Mouse (Mus musculus): ENCODE data around the gene Rapgef3. TPM values are rescaled to one million over a fixed set of nuclear protein-coding genes. Genes with fewer than 3 reads are reported as not detected.

The Rapgef3 gene
- polyA plus RNA-seq, 1 experiment from 2014 or later, result 13.3 TPM

DNA sequence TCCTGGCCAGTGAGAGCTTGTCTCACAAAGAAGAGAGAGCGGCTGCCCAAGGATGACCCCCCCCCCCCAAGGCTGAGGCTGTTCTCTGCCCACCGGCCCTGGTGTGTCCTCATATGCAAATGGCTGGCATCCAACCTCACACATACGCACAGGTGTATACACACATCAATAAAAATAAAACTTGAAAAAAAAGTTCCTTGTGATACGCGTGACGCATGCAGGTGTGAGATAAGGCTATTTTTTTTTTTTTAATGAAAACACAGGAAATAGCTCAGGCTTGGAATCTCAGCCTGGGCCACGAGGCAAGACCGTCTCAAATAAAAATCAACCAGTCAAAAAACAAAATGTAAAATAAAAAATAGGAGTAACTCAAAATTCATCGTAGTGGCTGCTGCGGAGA lies 21.5 kb downstream of the Rapgef3 start:
- Histone ChIP-seq H3K9me3 (ENCODE audit: control insufficient read depth, low read length) (no peaks in the 10 kb centered on the region), H3K4me1 (replicated peaks; ENCODE audit: control insufficient read depth, insufficient read depth, low read length) (peaks cover 11% of the 10 kb centered on the region), H3K27me3 (replicated peaks; ENCODE audit: control insufficient read depth, insufficient read depth, low read length) (no peaks in the 10 kb centered on the region), H3K27ac (ENCODE audit: low read length) (no peak overlapping the region), H3K9ac (replicated peaks; ENCODE audit: low read depth, low read length) (no peak overlapping the region), H3K36me3 (ENCODE audit: control insufficient read depth, insufficient read depth) (no peaks in the 10 kb centered on the region), H3K4me3 (replicated peaks; ENCODE audit: low read length) (no peak overlapping the region), H3K4me2 (ENCODE audit: low read length) (no peak overlapping the region)
- 94% methylated on average over 10 of the region's 10 CpGs for WGBS
- ATAC-seq, result no peak

DNA sequence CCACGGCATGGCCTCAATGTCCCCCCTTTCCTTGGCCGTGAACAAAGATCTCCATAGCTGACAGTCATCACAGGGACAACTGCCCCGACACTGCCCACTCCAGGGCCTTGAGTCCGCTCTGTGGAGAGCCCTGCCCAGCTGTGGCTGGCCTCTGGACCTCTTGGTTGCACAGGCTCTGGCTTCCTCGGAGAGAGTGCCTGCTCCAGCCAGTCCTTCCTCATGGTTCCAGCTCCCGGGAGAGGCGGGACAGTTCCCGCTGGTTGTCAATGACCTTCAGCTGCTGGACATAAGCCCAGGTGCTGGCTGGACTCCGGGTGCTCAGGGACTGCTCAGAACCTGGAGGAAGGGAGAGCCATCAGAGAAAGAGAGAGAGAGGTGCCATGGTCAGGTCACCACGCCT lies 22.4 kb downstream of the Rapgef3 start:
- H3K9ac ChIP-seq (replicated peaks; ENCODE audit: low read depth, low read length), result no peak overlapping the region
- peaks cover 4% of the 10 kb centered on the region; the same call in 1 of the 2 replicates for H3K4me1 ChIP-seq (replicated peaks; ENCODE audit: control insufficient read depth, insufficient read depth, low read length)
- no peak for ATAC-seq
- no peak overlapping the region for H3K4me3 ChIP-seq (replicated peaks; ENCODE audit: low read length)
- no peak overlapping the region for H3K27ac ChIP-seq (ENCODE audit: low read length)
- H3K9me3 ChIP-seq (ENCODE audit: control insufficient read depth, low read length), result no peaks in the 10 kb centered on the region
- H3K27me3 ChIP-seq (replicated peaks; ENCODE audit: control insufficient read depth, insufficient read depth, low read length), result no peaks in the 10 kb centered on the region
- no peaks in the 10 kb centered on the region for H3K36me3 ChIP-seq (ENCODE audit: control insufficient read depth, insufficient read depth)
- H3K4me2 ChIP-seq (ENCODE audit: low read length), result no peak overlapping the region
- 81% methylated on average over 9 of the region's 10 CpGs for WGBS

DNA sequence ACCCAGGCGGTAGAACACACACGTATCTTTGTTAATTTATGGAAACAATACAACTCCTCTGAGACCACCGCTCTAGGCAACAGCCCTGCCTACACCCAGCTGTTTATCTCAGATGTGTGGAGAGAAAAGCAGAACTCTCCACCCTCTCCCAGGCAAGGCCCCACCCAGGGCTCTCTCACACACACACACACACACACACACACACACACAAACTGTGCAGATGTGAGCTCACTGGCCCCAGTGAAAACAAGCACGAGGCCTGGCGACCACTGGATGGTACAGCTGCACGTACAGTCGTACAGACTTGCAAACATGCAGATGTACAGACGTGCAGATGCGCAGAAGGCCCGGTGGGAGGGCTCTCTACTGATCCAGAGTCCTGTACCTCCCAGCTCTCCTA lies 22.8 kb downstream of the Rapgef3 start:
- H3K4me2 ChIP-seq (ENCODE audit: low read length), result no peak overlapping the region
- H3K9ac ChIP-seq (replicated peaks; ENCODE audit: low read depth, low read length), result no peak overlapping the region
- H3K27me3 ChIP-seq (replicated peaks; ENCODE audit: control insufficient read depth, insufficient read depth, low read length), result no peaks in the 10 kb centered on the region
- 75% methylated on average over 10 of the region's 10 CpGs for WGBS
- H3K4me1 ChIP-seq (replicated peaks; ENCODE audit: control insufficient read depth, insufficient read depth, low read length), result peaks cover under 1% of the 10 kb centered on the region; the same call in 1 of the 2 replicates
- H3K27ac ChIP-seq (ENCODE audit: low read length), result no peak overlapping the region
- H3K36me3 ChIP-seq (ENCODE audit: control insufficient read depth, insufficient read depth), result no peaks in the 10 kb centered on the region
- no peaks in the 10 kb centered on the region for H3K9me3 ChIP-seq (ENCODE audit: control insufficient read depth, low read length)
- H3K4me3 ChIP-seq (replicated peaks; ENCODE audit: low read length), result no peak overlapping the region
- no peak for ATAC-seq

DNA sequence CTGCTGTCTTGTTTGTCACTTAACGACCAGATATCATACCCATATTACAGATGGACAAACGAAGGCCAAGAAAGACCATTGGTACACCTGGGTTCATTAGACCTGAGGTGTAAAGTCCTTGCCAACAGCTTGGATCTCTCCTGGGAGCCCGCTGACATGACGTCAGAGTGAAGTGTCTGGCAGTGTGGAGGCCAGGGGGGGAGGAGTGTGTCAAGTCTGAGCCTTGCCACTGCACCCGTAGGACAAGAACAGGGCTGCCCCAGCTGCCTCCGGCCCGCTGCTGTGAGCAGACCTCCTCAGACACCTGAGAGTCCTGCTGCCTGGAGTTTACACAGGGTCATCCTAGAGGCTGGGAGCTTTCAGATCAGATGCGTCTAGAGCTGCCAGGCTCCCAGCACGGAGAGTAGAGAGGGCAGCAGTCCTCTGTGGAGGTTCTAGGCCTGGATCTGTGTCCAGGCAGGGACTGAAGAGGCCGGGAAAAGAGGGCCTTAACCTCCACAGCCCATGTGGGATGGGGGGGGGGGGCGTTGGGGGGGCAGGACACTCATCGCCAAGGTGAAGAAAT lies 23.7 kb downstream of the Rapgef3 start:
- H3K9me3 ChIP-seq (ENCODE audit: control insufficient read depth, low read length), result 0 out of 2 replicates have a peak, but pooled peaks cover 2% of the 10 kb centered on the region
- 77% methylated on average over 12 of the region's 12 CpGs for WGBS
- no peak overlapping the region for H3K4me3 ChIP-seq (replicated peaks; ENCODE audit: low read length)
- H3K27ac ChIP-seq (ENCODE audit: low read length), result no peak overlapping the region
- no peak overlapping the region for H3K9ac ChIP-seq (replicated peaks; ENCODE audit: low read depth, low read length)
- H3K27me3 ChIP-seq (replicated peaks; ENCODE audit: control insufficient read depth, insufficient read depth, low read length), result no peaks in the 10 kb centered on the region
- H3K4me1 ChIP-seq (replicated peaks; ENCODE audit: control insufficient read depth, insufficient read depth, low read length), result no peaks in the 10 kb centered on the region; the same call in 1 of the 2 replicates
- H3K36me3 ChIP-seq (ENCODE audit: control insufficient read depth, insufficient read depth), result no peaks in the 10 kb centered on the region
- H3K4me2 ChIP-seq (ENCODE audit: low read length), result no peak overlapping the region
- no peak for ATAC-seq

DNA sequence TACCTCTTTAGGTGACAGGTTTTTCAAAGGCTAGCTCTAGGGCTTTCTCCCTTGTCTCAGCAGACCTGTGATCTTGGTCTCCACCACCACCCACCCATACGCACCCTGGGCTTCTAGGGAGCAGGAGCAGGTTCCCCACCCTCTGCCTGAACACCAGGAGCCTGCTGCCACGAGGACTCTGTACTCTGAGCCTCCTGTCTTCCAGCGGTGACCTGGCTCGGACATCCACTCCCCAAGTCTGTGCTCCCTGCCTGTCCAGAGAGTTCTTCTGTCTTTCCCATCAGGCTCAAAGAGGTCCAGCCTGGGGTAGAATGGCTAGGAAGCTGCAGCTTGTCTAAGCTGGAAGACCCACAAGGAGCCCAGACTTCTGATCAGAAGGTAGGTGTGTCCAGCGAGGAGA lies 24.6 kb downstream of the Rapgef3 start:
- 91% methylated on average over 5 of the region's 5 CpGs for WGBS
- ATAC-seq, result no peak

DNA sequence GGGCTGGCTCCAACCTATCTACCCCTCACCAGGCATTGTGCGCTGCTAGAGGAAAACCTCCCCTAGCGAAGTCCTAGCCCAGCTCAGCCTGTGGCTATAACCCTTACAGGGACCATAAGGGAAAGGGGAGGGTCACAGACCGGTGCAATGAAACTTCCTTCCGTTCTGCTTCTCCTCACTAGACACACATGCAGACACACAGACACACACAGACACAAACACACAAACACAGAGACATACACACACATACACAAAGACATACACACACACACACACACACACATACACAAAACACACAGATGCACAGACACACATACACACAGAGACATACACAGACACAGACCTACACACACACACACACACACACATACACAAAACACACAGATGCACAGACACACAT lies 25.2 kb downstream of the Rapgef3 start:
- 56% methylated on average over 4 of the region's 4 CpGs for WGBS
- Histone ChIP-seq H3K4me2 (ENCODE audit: low read length) (no peak overlapping the region), H3K27ac (ENCODE audit: low read length) (no peak overlapping the region), H3K36me3 (ENCODE audit: control insufficient read depth, insufficient read depth) (no peaks in the 10 kb centered on the region), H3K27me3 (replicated peaks; ENCODE audit: control insufficient read depth, insufficient read depth, low read length) (no peaks in the 10 kb centered on the region), H3K4me3 (replicated peaks; ENCODE audit: low read length) (no peak overlapping the region), H3K4me1 (replicated peaks; ENCODE audit: control insufficient read depth, insufficient read depth, low read length) (no peaks in the 10 kb centered on the region; the same call in 1 of the 2 replicates), H3K9ac (replicated peaks; ENCODE audit: low read depth, low read length) (no peak overlapping the region), H3K9me3 (ENCODE audit: control insufficient read depth, low read length) (0 out of 2 replicates have a peak, but pooled peaks cover 2% of the 10 kb centered on the region)
- no peak for ATAC-seq

More for the DNA sequence above, 24.6 kb downstream of the Rapgef3 start:
- no peaks in the 10 kb centered on the region; the same call in 1 of the 2 replicates for H3K4me1 ChIP-seq (replicated peaks; ENCODE audit: control insufficient read depth, insufficient read depth, low read length)
- H3K4me3 ChIP-seq (replicated peaks; ENCODE audit: low read length), result no peak overlapping the region
- H3K27ac ChIP-seq (ENCODE audit: low read length), result no peak overlapping the region
- no peak overlapping the region for H3K4me2 ChIP-seq (ENCODE audit: low read length)
- no peaks in the 10 kb centered on the region for H3K27me3 ChIP-seq (replicated peaks; ENCODE audit: control insufficient read depth, insufficient read depth, low read length)
- H3K36me3 ChIP-seq (ENCODE audit: control insufficient read depth, insufficient read depth), result no peaks in the 10 kb centered on the region
- H3K9me3 ChIP-seq (ENCODE audit: control insufficient read depth, low read length), result 0 out of 2 replicates have a peak, but pooled peaks cover 2% of the 10 kb centered on the region
- no peak overlapping the region for H3K9ac ChIP-seq (replicated peaks; ENCODE audit: low read depth, low read length)

DNA sequence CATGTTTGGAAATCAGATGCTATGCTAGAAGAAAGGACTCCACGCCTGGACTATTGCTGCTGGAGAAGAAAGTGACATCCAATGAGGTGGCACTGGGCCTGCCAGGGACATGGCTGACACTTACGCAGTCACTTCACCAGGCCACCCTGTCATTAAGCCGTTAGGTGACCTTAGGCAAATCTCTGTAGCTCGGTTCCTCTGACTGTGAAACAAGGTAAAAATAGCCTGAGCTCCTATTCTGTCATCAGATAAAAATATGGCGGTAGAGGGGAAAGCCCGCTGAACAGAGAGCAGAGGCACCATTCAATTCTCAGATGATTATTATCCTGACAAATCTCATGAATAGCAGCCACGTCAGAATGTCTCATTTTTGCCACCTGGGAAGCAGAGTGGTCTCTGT lies 25.7 kb downstream of the Rapgef3 start:
- Histone ChIP-seq H3K4me2 (ENCODE audit: low read length) (no peak overlapping the region), H3K4me1 (replicated peaks; ENCODE audit: control insufficient read depth, insufficient read depth, low read length) (no peaks in the 10 kb centered on the region; the same call in 1 of the 2 replicates), H3K9me3 (ENCODE audit: control insufficient read depth, low read length) (0 out of 2 replicates have a peak, but pooled peaks cover 2% of the 10 kb centered on the region), H3K27ac (ENCODE audit: low read length) (no peak overlapping the region), H3K9ac (replicated peaks; ENCODE audit: low read depth, low read length) (no peak overlapping the region), H3K4me3 (replicated peaks; ENCODE audit: low read length) (no peak overlapping the region), H3K36me3 (ENCODE audit: control insufficient read depth, insufficient read depth) (no peaks in the 10 kb centered on the region), H3K27me3 (replicated peaks; ENCODE audit: control insufficient read depth, insufficient read depth, low read length) (no peaks in the 10 kb centered on the region)
- 61% methylated on average over 7 of the region's 7 CpGs for WGBS
- no peak for ATAC-seq

DNA sequence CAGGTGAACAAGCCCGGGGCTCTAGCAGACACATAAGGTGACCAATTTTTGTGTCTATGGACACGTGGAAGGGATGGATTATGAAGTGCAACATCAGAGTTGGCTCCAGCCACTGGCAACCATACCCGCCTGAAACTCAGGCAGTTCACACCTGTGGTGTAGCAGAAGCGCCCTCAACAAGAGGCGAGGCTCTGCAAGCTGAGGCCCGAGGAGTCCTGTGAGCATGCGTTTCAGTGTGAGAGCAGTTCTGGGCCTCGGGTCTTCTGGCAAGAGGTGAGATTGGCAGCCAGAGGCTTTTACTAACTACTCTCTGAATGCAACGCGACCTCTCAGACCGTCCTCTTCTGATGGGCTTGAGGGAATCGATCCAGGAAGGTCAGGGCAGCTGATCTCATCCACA lies 26.1 kb downstream of the Rapgef3 start:
- Histone ChIP-seq H3K9me3 (ENCODE audit: control insufficient read depth, low read length) (0 out of 2 replicates have a peak, but pooled peaks cover 2% of the 10 kb centered on the region), H3K27ac (ENCODE audit: low read length) (no peak overlapping the region)
- 88% methylated on average over 12 of the region's 12 CpGs for WGBS

DNA sequence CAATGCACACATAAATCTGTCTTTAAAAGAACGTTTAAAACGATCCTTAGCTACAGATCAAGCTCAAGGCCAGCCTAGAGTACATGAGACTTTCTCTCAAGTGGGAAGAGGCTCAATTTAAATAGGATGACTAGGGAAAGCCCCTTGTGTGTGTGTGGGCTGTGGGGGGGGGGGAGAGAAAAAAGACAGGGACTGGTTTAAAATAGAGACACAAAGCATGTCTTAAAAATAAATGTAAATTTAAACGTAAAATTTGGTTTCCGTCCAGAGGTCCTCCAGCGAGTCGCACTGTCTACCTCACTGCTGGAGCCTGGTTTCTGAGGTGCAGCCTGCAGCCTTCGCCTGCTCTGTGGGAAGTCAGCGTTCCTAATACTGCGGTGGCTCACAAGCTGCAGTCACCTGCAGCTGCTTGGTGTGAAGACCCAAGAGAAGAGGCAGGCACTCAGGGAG lies 27.5 kb downstream of the Rapgef3 start:
- H3K4me2 ChIP-seq (ENCODE audit: low read length), result no peak overlapping the region
- 0 out of 2 replicates have a peak, but pooled peaks cover 2% of the 10 kb centered on the region for H3K9me3 ChIP-seq (ENCODE audit: control insufficient read depth, low read length)
- no peak overlapping the region for H3K27ac ChIP-seq (ENCODE audit: low read length)
- H3K9ac ChIP-seq (replicated peaks; ENCODE audit: low read depth, low read length), result no peak overlapping the region
- no peak overlapping the region for H3K4me3 ChIP-seq (replicated peaks; ENCODE audit: low read length)
- H3K27me3 ChIP-seq (replicated peaks; ENCODE audit: control insufficient read depth, insufficient read depth, low read length), result no peaks in the 10 kb centered on the region
- no peaks in the 10 kb centered on the region; the same call in 1 of the 2 replicates for H3K4me1 ChIP-seq (replicated peaks; ENCODE audit: control insufficient read depth, insufficient read depth, low read length)
- 82% methylated on average over 9 of the region's 9 CpGs for WGBS
- ATAC-seq, result no peak
- no peaks in the 10 kb centered on the region for H3K36me3 ChIP-seq (ENCODE audit: control insufficient read depth, insufficient read depth)

More for the DNA sequence above, 26.1 kb downstream of the Rapgef3 start:
- no peak for ATAC-seq
- Histone ChIP-seq H3K27me3 (replicated peaks; ENCODE audit: control insufficient read depth, insufficient read depth, low read length) (no peaks in the 10 kb centered on the region), H3K4me1 (replicated peaks; ENCODE audit: control insufficient read depth, insufficient read depth, low read length) (no peaks in the 10 kb centered on the region; the same call in 1 of the 2 replicates), H3K9ac (replicated peaks; ENCODE audit: low read depth, low read length) (no peak overlapping the region), H3K4me2 (ENCODE audit: low read length) (no peak overlapping the region), H3K4me3 (replicated peaks; ENCODE audit: low read length) (no peak overlapping the region), H3K36me3 (ENCODE audit: control insufficient read depth, insufficient read depth) (no peaks in the 10 kb centered on the region)

All from forebrain, embryonic 16.5 days (tissue).